Mouse (Mus musculus) kidney, adult 2 months (tissue): Measurements from ENCODE around the gene Ube2q1. TPM values are rescaled to one million over a fixed set of nuclear protein-coding genes. Genes with fewer than 3 reads are reported as not detected.

Experiments
- DNase-seq: peaks from one replicate; pipeline ENCODE4 v3.0.0; 2021
- H3K27ac ChIP-seq: fragments of 200-500 bp; 2 replicates; pipeline ENCODE4 v1.5.1; 2012; ENCODE audit warnings: low read depth, low read length, control low read depth, inconsistent platforms; ENCODE audit not compliant: insufficient read depth
- H3K27me3 ChIP-seq: fragments of 200-500 bp; replicated peaks from 2 replicates; pipeline ENCODE4 v1.6.1; 2012; ENCODE audit warnings: mild to moderate bottlenecking, moderate library complexity, low read length, inconsistent platforms; ENCODE audit not compliant: control insufficient read depth, insufficient read depth
- H3K36me3 ChIP-seq: fragments of 200-500 bp; 2 replicates; pipeline ENCODE4 v1.6.1; 2012; ENCODE audit warnings: mild to moderate bottlenecking, moderate library complexity, low read length, inconsistent platforms; ENCODE audit not compliant: control insufficient read depth, insufficient read depth
- H3K4me1 ChIP-seq: fragments of 200-500 bp; 2 replicates; pipeline ENCODE4 v1.6.1; 2011; ENCODE audit warnings: low read length; ENCODE audit not compliant: control insufficient read depth, insufficient read depth
- H3K4me3 ChIP-seq: fragments of 200-500 bp; 2 replicates; pipeline ENCODE4 v1.5.1; 2011; ENCODE audit warnings: mild to moderate bottlenecking, low read depth, low read length, control low read depth; ENCODE audit not compliant: insufficient read depth
- CTCF ChIP-seq: fragments of 200-500 bp; conservative IDR thresholded peaks from 2 replicates; pipeline ENCODE4 v1.5.1; 2011; ENCODE audit warnings: low read depth, mild to moderate bottlenecking, control low read depth, low read length, moderate library complexity, mixed read lengths; ENCODE audit not compliant: insufficient read depth, insufficient read length
- POLR2A ChIP-seq: fragments of 200-500 bp; IDR thresholded peaks from one replicate; pipeline ENCODE4 v1.6.1; 2011; ENCODE audit warnings: low read depth, low read length, control low read depth
- WGBS: fragments of 180-500 bp; shearing (Covaris S2); methylation state at CpG from one replicate; pipeline ENCODE4 v1.1.7; 2018; 5-methylcytosine and 5-hydroxymethylcytosine counted together
- polyA plus RNA-seq: library from polyadenylated mRNA; depleted of rRNA; stranded (reverse); fragments of >200 nt; gene quantifications from 2 replicates; pipeline ENCODE4 v1.2.3, GENCODE M21; 2012; rRNA removed

Gene Ube2q1
- 24.7 and 27.2 TPM in 2 replicates for polyA plus RNA-seq

GRCm38 (mm10) chr3:89772968-89773709, at the start of gene Ube2q1:
Gene Ube2q1, plus strand, starts transcription at chr3:89773616.
- DNase-seq: peak; percentile 97
- H3K4me1 ChIP-seq: peaks cover 14% of the 10 kb centered on the region; the same call in 1 of the 2 replicates
- 2% methylated on average over 70 of the region's 90 CpGs for WGBS
- peak within 1 kb of the TSS; percentile 75 for H3K27ac ChIP-seq
- TF ChIP-seq POLR2A (no peak), CTCF (no peak)
- peaks cover 3% of the 10 kb centered on the region; the same call in 1 of the 2 replicates for H3K36me3 ChIP-seq
- H3K27me3 ChIP-seq: no peaks in the 10 kb centered on the region
- H3K4me3 ChIP-seq: peak within 1 kb of the TSS; percentile 55

GRCm38 (mm10) chr3:89727028-89727427, 46.4 kb upstream of the Ube2q1 start:
- TF ChIP-seq CTCF (peak; percentile 72), POLR2A (no peak)
- H3K27ac ChIP-seq: no peak overlapping the region
- peaks cover 11% of the 10 kb centered on the region; the same call in 1 of the 2 replicates for H3K4me1 ChIP-seq
- H3K4me3 ChIP-seq: no peak overlapping the region
- H3K27me3 ChIP-seq: no peaks in the 10 kb centered on the region
- H3K36me3 ChIP-seq: no peaks in the 10 kb centered on the region
- WGBS: 17% methylated on average over 4 of the region's 4 CpGs
- peak; percentile 56 for DNase-seq

- whole genome bisulfite sequencing: 81% methylated on average over 2 of the region's 2 CpGs
- no peak overlapping the region for H3K27ac ChIP-seq
- no peak for DNase-seq
- peaks cover 11% of the 10 kb centered on the region; the same call in 1 of the 2 replicates for H3K4me1 ChIP-seq
- no peaks in the 10 kb centered on the region for H3K36me3 ChIP-seq
- no peak for TF ChIP-seq POLR2A
- no peak for TF ChIP-seq CTCF
- no peak overlapping the region for H3K4me3 ChIP-seq
- H3K27me3 ChIP-seq: no peaks in the 10 kb centered on the region
These were observed 44.6 kb upstream of the Ube2q1 start for GRCm38 (mm10) chr3:89728848-89729247.

GRCm38 (mm10) chr3:89730350-89731331, 42.8 kb upstream of the Ube2q1 start:
- under 1% methylated on average over 32 of the region's 32 CpGs for WGBS
- H3K27me3 ChIP-seq: no peaks in the 10 kb centered on the region
- TF ChIP-seq POLR2A: peak; percentile 70
- TF ChIP-seq CTCF: 0 out of 2 replicates have a peak, but pooled peaks have one; percentile 6

GRCm38 (mm10) chr3:89732091-89732490, 41.3 kb upstream of the Ube2q1 start:
- TF ChIP-seq CTCF (no peak), POLR2A (no peak)

More at GRCm38 (mm10) chr3:89730350-89731331, 42.8 kb upstream of the Ube2q1 start:
- H3K4me3 ChIP-seq: peak overlapping the region; percentile 97
- H3K36me3 ChIP-seq: no peaks in the 10 kb centered on the region
- DNase-seq: peak; percentile 96
- H3K27ac ChIP-seq: peak overlapping the region; percentile 78
- H3K4me1 ChIP-seq: peaks cover 11% of the 10 kb centered on the region; the same call in 1 of the 2 replicates

GRCm38 (mm10) chr3:89738509-89738908, 34.9 kb upstream of the Ube2q1 start:
- Histone ChIP-seq H3K4me3 (no peak overlapping the region), H3K4me1 (no peaks in the 10 kb centered on the region), H3K27ac (no peak overlapping the region), H3K27me3 (no peaks in the 10 kb centered on the region), H3K36me3 (no peaks in the 10 kb centered on the region; the same call in 1 of the 2 replicates)
- WGBS: 97% methylated on average over 6 of the region's 6 CpGs
- TF ChIP-seq CTCF (no peak), POLR2A (no peak)
- no peak for DNase-seq

More at GRCm38 (mm10) chr3:89732091-89732490, 41.3 kb upstream of the Ube2q1 start:
- peaks cover 11% of the 10 kb centered on the region; the same call in 1 of the 2 replicates for H3K4me1 ChIP-seq
- H3K27ac ChIP-seq: no peak overlapping the region
- 68% methylated on average over 4 of the region's 4 CpGs for WGBS
- no peaks in the 10 kb centered on the region for H3K27me3 ChIP-seq
- no peak for DNase-seq
- H3K36me3 ChIP-seq: no peaks in the 10 kb centered on the region
- no peak overlapping the region for H3K4me3 ChIP-seq

GRCm38 (mm10) chr3:89752307-89752706, 21.1 kb upstream of the Ube2q1 start:
- no peak overlapping the region for H3K27ac ChIP-seq
- H3K27me3 ChIP-seq: no peaks in the 10 kb centered on the region
- no peak for DNase-seq
- TF ChIP-seq CTCF: no peak
- WGBS: 36% methylated on average over 1 of the region's 1 CpGs
- H3K4me1 ChIP-seq: no peaks in the 10 kb centered on the region
- no peak overlapping the region for H3K4me3 ChIP-seq
- peaks cover 2% of the 10 kb centered on the region; the same call in 1 of the 2 replicates for H3K36me3 ChIP-seq
